In genomic region chr13:41712616-41713015, GRCm38 (mm10) we compare ENCODE assay signal across 23 mouse cellular contexts.
A peak's percentile ranks its signal among the peaks of the same experiment; 100 is the strongest.
DNase-seq lines count a peak whose midpoint lies in the region; ATAC-seq lines count a peak whose summit lies in the region.
"Had no signal": no experiment of that assay in that cellular context is flagged by ENCODE, and none has a peak within 500 bp of the region (broad histone marks: within the 10 kb centered on the region; RNA-seq: fewer than 3 reads in every experiment).

No protein-coding gene starts in this region.

- H3K36me3 ChIP-seq in kidney, embryonic 14.5 days (ENCODE audit: control insufficient read depth, insufficient read depth, low read length) = no peaks in the 10 kb centered on the region
- no peaks in the 10 kb centered on the region for H3K36me3 ChIP-seq in limb, embryonic 11.5 days (ENCODE audit: control insufficient read depth, insufficient read depth, low read length)
- no peaks in the 10 kb centered on the region for H3K36me3 ChIP-seq in limb, embryonic 10.5 days
- H3K36me3 ChIP-seq in embryonic facial prominence, embryonic 10.5 days (replicated peaks) = no peaks in the 10 kb centered on the region
- H3K36me3 ChIP-seq: embryonic facial prominence, embryonic 15.5 days; forebrain, embryonic 10.5 days; heart, embryonic 15.5 days; hindbrain, embryonic 10.5 days had no signal

- no peaks in the 10 kb centered on the region for H3K27me3 ChIP-seq in kidney, embryonic 14.5 days (ENCODE audit: control insufficient read depth, insufficient read depth, low read length)
- H3K27me3 ChIP-seq in limb, embryonic 11.5 days (ENCODE audit: control insufficient read depth, insufficient read depth, low read length) = no peaks in the 10 kb centered on the region
- H3K27me3 ChIP-seq in limb, embryonic 10.5 days (ENCODE audit: low read depth, poor library complexity, severe bottlenecking) = peaks cover 6% of the 10 kb centered on the region; the same call in 1 of the 2 replicates
- H3K27me3 ChIP-seq in embryonic facial prominence, embryonic 10.5 days (replicated peaks; ENCODE audit: low read depth, poor library complexity, severe bottlenecking) = no peaks in the 10 kb centered on the region
- H3K27me3 ChIP-seq: embryonic facial prominence, embryonic 15.5 days; heart, embryonic 15.5 days had no signal

- peak; percentile 81 for ATAC-seq in kidney, embryonic 14.5 days (ENCODE audit: low FRiP score, low TSS enrichment)
- peak; percentile 65; the same call in 1 of the 2 replicates for ATAC-seq in limb, embryonic 11.5 days (ENCODE audit: insufficient number of reproducible peaks, low FRiP score, low TSS enrichment, low read depth)
- ATAC-seq: forebrain, embryonic 14.5 days had no signal

- no peak overlapping the region for H3K4me2 ChIP-seq in kidney, embryonic 14.5 days (replicated peaks; ENCODE audit: low read depth, low read length)
- no peak overlapping the region for H3K4me2 ChIP-seq in limb, embryonic 11.5 days (ENCODE audit: low read depth, severe bottlenecking)
- H3K4me2 ChIP-seq: embryonic facial prominence, embryonic 15.5 days; heart, embryonic 11.5 days; heart, embryonic 15.5 days; hindbrain, embryonic 14.5 days had no signal

- no peak overlapping the region for H3K4me3 ChIP-seq in kidney, embryonic 14.5 days (ENCODE audit: low read length)
- H3K4me3 ChIP-seq in limb, embryonic 11.5 days (ENCODE audit: low read depth, low read length) = no peak overlapping the region
- H3K4me3 ChIP-seq in limb, embryonic 10.5 days = no peak overlapping the region
- no peak overlapping the region for H3K4me3 ChIP-seq in embryonic facial prominence, embryonic 10.5 days
- H3K4me3 ChIP-seq: embryonic facial prominence, embryonic 15.5 days; erythroblast, embryonic 14.5 days; forebrain, embryonic 10.5 days; heart, adult 2 months; heart, embryonic 15.5 days; hindbrain, embryonic 10.5 days had no signal

- H3K9ac ChIP-seq in kidney, embryonic 14.5 days (ENCODE audit: low read depth, low read length) = no peak overlapping the region
- no peak overlapping the region for H3K9ac ChIP-seq in limb, embryonic 11.5 days (ENCODE audit: low read length)
- H3K9ac ChIP-seq: embryonic facial prominence, embryonic 15.5 days; heart, embryonic 15.5 days; hindbrain, embryonic 14.5 days had no signal

- WGBS in kidney, embryonic 14.5 days = 25% methylated on average over 8 of the region's 8 CpGs
- 45% methylated on average over 8 of the region's 8 CpGs for WGBS in limb, embryonic 11.5 days
- WGBS in limb, embryonic 10.5 days = 42% methylated on average over 8 of the region's 8 CpGs
- WGBS in embryonic facial prominence, embryonic 10.5 days = 63% methylated on average over 8 of the region's 8 CpGs

- H3K27ac ChIP-seq in kidney, embryonic 14.5 days (ENCODE audit: low read depth, low read length) = no peak overlapping the region
- H3K27ac ChIP-seq in limb, embryonic 11.5 days (replicated peaks; ENCODE audit: low read depth, low read length) = no peak overlapping the region
- no peak overlapping the region for H3K27ac ChIP-seq in limb, embryonic 10.5 days
- H3K27ac ChIP-seq in embryonic facial prominence, embryonic 10.5 days (replicated peaks) = no peak overlapping the region
- H3K27ac ChIP-seq: embryonic facial prominence, embryonic 15.5 days; forebrain, embryonic 10.5 days; heart, adult 2 months; heart, embryonic 15.5 days; hindbrain, embryonic 10.5 days; hindbrain, embryonic 14.5 days had no signal

- no peak for DNase-seq in kidney, postnatal 14 days
- peak; percentile 45 for DNase-seq in limb, embryonic 11.5 days (ENCODE audit: low spot score)
- no peak for DNase-seq in limb, embryonic 10.5 days (ENCODE audit: low spot score)
- DNase-seq in embryonic facial prominence, embryonic 10.5 days (ENCODE audit: low spot score) = peak; percentile 13
- DNase-seq in frontal cortex, postnatal 36 days (ENCODE audit: low spot score in 2 of 2) = no peak
- DNase-seq in thymus, adult 18-20 months = no peak
- DNase-seq: adrenal gland, adult 2 months; adrenal gland, postnatal 25 days; cerebellum, adult 18-20 months; cerebellum, adult 9-11 months; cerebellum, postnatal 36 days; gastrocnemius, postnatal 10 days; heart, adult 2 months; heart, postnatal 14 days had no signal

- H3K4me1 ChIP-seq in kidney, embryonic 14.5 days (ENCODE audit: control insufficient read depth, insufficient read depth, low read length) = no peaks in the 10 kb centered on the region
- H3K4me1 ChIP-seq in limb, embryonic 11.5 days (ENCODE audit: control insufficient read depth, insufficient read depth, low read length) = no peaks in the 10 kb centered on the region
- H3K4me1 ChIP-seq in limb, embryonic 10.5 days = peaks cover 3% of the 10 kb centered on the region; the same call in 1 of the 2 replicates
- peaks cover 2% of the 10 kb centered on the region; the same call in 1 of the 2 replicates for H3K4me1 ChIP-seq in embryonic facial prominence, embryonic 10.5 days

- H3K9me3 ChIP-seq in kidney, embryonic 14.5 days (ENCODE audit: control insufficient read depth, low read length) = no peaks in the 10 kb centered on the region
- H3K9me3 ChIP-seq in limb, embryonic 11.5 days (ENCODE audit: control insufficient read depth, low read length) = no peaks in the 10 kb centered on the region
- no peaks in the 10 kb centered on the region for H3K9me3 ChIP-seq in limb, embryonic 10.5 days (replicated peaks)
- H3K9me3 ChIP-seq in embryonic facial prominence, embryonic 10.5 days = no peaks in the 10 kb centered on the region
- H3K9me3 ChIP-seq: embryonic facial prominence, embryonic 15.5 days; forebrain, embryonic 10.5 days; heart, embryonic 15.5 days; hindbrain, embryonic 10.5 days had no signal

Comparison
In these comparisons a context has a peak if more than half of its experiments do, and no peak if none do; other contexts are left out.
1. DNase-seq: peak in limb, embryonic 11.5 days (single experiment) and embryonic facial prominence, embryonic 10.5 days (single experiment); none in kidney, postnatal 14 days (single experiment), limb, embryonic 10.5 days (single experiment), frontal cortex, postnatal 36 days (0 of 2) and thymus, adult 18-20 months (0 of 2).